ENCODE assay signal across 8 mouse cellular contexts in the genomic region with DNA sequence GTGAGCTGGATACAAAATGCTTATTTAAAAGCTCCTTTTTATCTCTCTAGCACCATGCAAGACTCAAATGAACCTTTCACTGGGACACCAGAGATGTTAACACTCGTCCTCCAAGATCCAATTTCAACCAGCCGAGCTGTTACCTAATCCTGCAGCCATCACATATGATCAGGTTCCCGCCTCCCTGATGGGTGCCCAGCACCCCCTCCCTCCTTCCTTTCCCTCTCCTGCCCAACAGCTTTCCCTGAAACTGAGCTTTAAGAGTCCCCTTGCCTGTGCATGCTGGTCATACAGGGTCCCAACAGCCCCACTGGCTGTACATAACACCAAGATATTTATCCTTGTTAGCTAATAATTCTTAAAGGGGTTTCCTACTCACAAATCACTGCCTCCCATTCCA.
DNase-seq lines count a peak whose midpoint lies in the region; ATAC-seq and TF ChIP-seq lines count a peak whose summit lies in the region.
"Had no signal": no experiment of that assay in that cellular context is flagged by ENCODE, and none has a peak within 500 bp of the region (broad histone marks: within the 10 kb centered on the region; RNA-seq: fewer than 3 reads in every experiment).

No protein-coding gene starts in this region.

- no peak overlapping the region for H3K4me2 ChIP-seq in embryonic facial prominence, embryonic 11.5 days (ENCODE audit: low read depth, low read length)
- peak overlapping the region; percentile 17; the same call in 1 of the 2 replicates for H3K4me2 ChIP-seq in forebrain, postnatal 0 days (ENCODE audit: low read depth)
- peak overlapping the region; percentile 9; the same call in 1 of the 2 replicates for H3K4me2 ChIP-seq in midbrain, postnatal 0 days (ENCODE audit: low read depth, low read length, poor library complexity, severe bottlenecking)

- TF ChIP-seq POLR2A in thymus, adult 2 months (IDR thresholded peaks at IDR 0.05; ENCODE audit: control insufficient read depth, extremely low read depth, insufficient read depth, low read length, poor library complexity): no peak

- no peak for ATAC-seq in embryonic facial prominence, embryonic 11.5 days (replicated peaks; ENCODE audit: insufficient number of reproducible peaks, low FRiP score, low TSS enrichment, low read depth)
- no peak for ATAC-seq in forebrain, postnatal 0 days
- 0 out of 2 replicates have a peak, but pooled peaks have one; percentile 21 for ATAC-seq in midbrain, postnatal 0 days (ENCODE audit: low FRiP score)
- ATAC-seq in inflammation-experienced regulatory T-cells, adult 6 months: no peak

- no peak overlapping the region; the same call in 1 of the 2 replicates for H3K4me3 ChIP-seq in left cerebral cortex, adult 2 months
- no peak overlapping the region for H3K4me3 ChIP-seq in embryonic facial prominence, embryonic 11.5 days (ENCODE audit: low read depth, low read length)
- no peak overlapping the region for H3K4me3 ChIP-seq in forebrain, postnatal 0 days (ENCODE audit: low read depth, low read length)
- no peak overlapping the region for H3K4me3 ChIP-seq in midbrain, postnatal 0 days (ENCODE audit: low read depth, low read length)
- H3K4me3 ChIP-seq in thymus, adult 2 months (ENCODE audit: control insufficient read depth, insufficient read depth, low read length): no peak overlapping the region

- TF ChIP-seq CTCF in left cerebral cortex, adult 2 months (IDR thresholded peaks at IDR 0.05): no peak
- TF ChIP-seq CTCF in forebrain, postnatal 0 days (IDR thresholded peaks at IDR 0.05; ENCODE audit: low read depth): no peak
- TF ChIP-seq CTCF in midbrain, postnatal 0 days (IDR thresholded peaks at IDR 0.05): no peak
- TF ChIP-seq CTCF in thymus, adult 2 months (IDR thresholded peaks at IDR 0.05; ENCODE audit: borderline replicate concordance, control insufficient read depth, extremely low read depth, insufficient read depth, low read length, poor library complexity): no peak

- no peaks in the 10 kb centered on the region for H3K27me3 ChIP-seq in embryonic facial prominence, embryonic 11.5 days (ENCODE audit: control insufficient read depth, insufficient read depth, low read length)
- H3K27me3 ChIP-seq in forebrain, postnatal 0 days (ENCODE audit: insufficient read depth, low read length): no peaks in the 10 kb centered on the region
- H3K27me3 ChIP-seq in midbrain, postnatal 0 days (ENCODE audit: insufficient read depth, low read length): no peaks in the 10 kb centered on the region
- H3K27me3 ChIP-seq in thymus, adult 2 months (ENCODE audit: control insufficient read depth, insufficient read depth, low read length): no peaks in the 10 kb centered on the region

- intact Hi-C loops in left cerebral cortex, adult 2 months (cut with DNase I): loop anchor here (5.0 to 10.0 kb wide), 4 partner anchors 266 to 891 kb away; no protein-coding TSS in a partner anchor
- intact Hi-C loops in left cerebral cortex, postnatal 4 days (cut with DNase I): loop anchor here (5.0 to 10.0 kb wide), 3 partner anchors 219 to 1251 kb away; a partner anchor contains a TSS

- H3K36me3 ChIP-seq in embryonic facial prominence, embryonic 11.5 days (replicated peaks; ENCODE audit: control insufficient read depth, insufficient read depth, low read depth, low read length): no peaks in the 10 kb centered on the region; the same call in 1 of the 2 replicates
- peaks cover 9% of the 10 kb centered on the region for H3K36me3 ChIP-seq in forebrain, postnatal 0 days (ENCODE audit: insufficient read depth)
- peaks cover 9% of the 10 kb centered on the region; the same call in 1 of the 2 replicates for H3K36me3 ChIP-seq in midbrain, postnatal 0 days (ENCODE audit: insufficient read depth, low read length)
- H3K36me3 ChIP-seq in thymus, adult 2 months (ENCODE audit: control insufficient read depth, insufficient read depth, low read length): no peaks in the 10 kb centered on the region

- peaks cover 4% of the 10 kb centered on the region; the same call in 1 of the 2 replicates for H3K4me1 ChIP-seq in embryonic facial prominence, embryonic 11.5 days (ENCODE audit: control insufficient read depth, insufficient read depth, low read length)
- peaks cover 23% of the 10 kb centered on the region for H3K4me1 ChIP-seq in forebrain, postnatal 0 days (ENCODE audit: insufficient read depth)
- peaks cover 17% of the 10 kb centered on the region for H3K4me1 ChIP-seq in midbrain, postnatal 0 days (ENCODE audit: insufficient read depth, low read length)
- no peaks in the 10 kb centered on the region for H3K4me1 ChIP-seq in thymus, adult 2 months (replicated peaks; ENCODE audit: control insufficient read depth, insufficient read depth, low read length)

- H3K27ac ChIP-seq in left cerebral cortex, adult 2 months: peak overlapping the region; percentile 54; the same call in 1 of the 2 replicates
- H3K27ac ChIP-seq in embryonic facial prominence, embryonic 11.5 days (replicated peaks; ENCODE audit: low read depth, low read length): no peak overlapping the region
- peak overlapping the region; percentile 45; the same call in 1 of the 2 replicates for H3K27ac ChIP-seq in forebrain, postnatal 0 days (ENCODE audit: low read depth, low read length)
- 0 out of 2 replicates have a peak overlapping the region, but pooled peaks have one; percentile 18 for H3K27ac ChIP-seq in midbrain, postnatal 0 days (ENCODE audit: low read depth, low read length)
- H3K27ac ChIP-seq in thymus, adult 2 months (ENCODE audit: control insufficient read depth, insufficient read depth, low read length): no peak overlapping the region

- DNase-seq in left cerebral cortex, adult 2 months (ENCODE audit: extremely low spot score in 1 of 2, low spot score in 2 of 2): no peak
- no peak for DNase-seq in left cerebral cortex, postnatal 4 days
- DNase-seq in embryonic facial prominence, embryonic 11.5 days (ENCODE audit: low spot score): peak; percentile 32
- no peak for DNase-seq in forebrain, postnatal 0 days
- no peak for DNase-seq in midbrain, postnatal 0 days (ENCODE audit: low spot score)
- no peak for DNase-seq in thymus, adult 2 months
- DNase-seq: thymus, postnatal 36 days had no signal

- 14% methylated on average over 3 of the region's 3 CpGs for whole genome bisulfite sequencing in embryonic facial prominence, embryonic 11.5 days
- 24% methylated on average over 3 of the region's 3 CpGs for WGBS in forebrain, postnatal 0 days
- 18% methylated on average over 3 of the region's 3 CpGs for WGBS in midbrain, postnatal 0 days
- 83% methylated on average over 3 of the region's 3 CpGs for WGBS in thymus, adult 2 months

- no peak overlapping the region for H3K9ac ChIP-seq in embryonic facial prominence, embryonic 11.5 days (replicated peaks; ENCODE audit: low read length)
- H3K9ac ChIP-seq in forebrain, postnatal 0 days: 0 out of 2 replicates have a peak overlapping the region, but pooled peaks have one; percentile 22
- no peak overlapping the region for H3K9ac ChIP-seq in midbrain, postnatal 0 days (replicated peaks; ENCODE audit: low read length, poor library complexity, severe bottlenecking)

- H3K9me3 ChIP-seq in embryonic facial prominence, embryonic 11.5 days (replicated peaks; ENCODE audit: control insufficient read depth, low read length): no peaks in the 10 kb centered on the region
- no peaks in the 10 kb centered on the region for H3K9me3 ChIP-seq in forebrain, postnatal 0 days (ENCODE audit: low read length)
- H3K9me3 ChIP-seq in midbrain, postnatal 0 days (ENCODE audit: low read length): no peaks in the 10 kb centered on the region

Comparison
In these comparisons a context has a peak if more than half of its experiments do, and no peak if none do; other contexts are left out.
1. H3K27ac ChIP-seq: peak in left cerebral cortex, adult 2 months (single experiment), forebrain, postnatal 0 days (single experiment) and midbrain, postnatal 0 days (single experiment); none in embryonic facial prominence, embryonic 11.5 days (single experiment) and thymus, adult 2 months (single experiment).